In genomic region chr2:33165710-33166374, GRCm38 (mm10) we compare ENCODE assay signal across 10 mouse cellular contexts. TPM values are rescaled to one million over a fixed set of nuclear protein-coding genes. Genes with fewer than 3 reads are reported as not detected.
DNase-seq lines count a peak whose midpoint lies in the region; ATAC-seq and TF ChIP-seq lines count a peak whose summit lies in the region.
"Had no signal": no experiment of that assay in that cellular context is flagged by ENCODE, and none has a peak within 500 bp of the region (broad histone marks: within the 10 kb centered on the region; RNA-seq: fewer than 3 reads in every experiment).

No protein-coding gene starts in this region.

- H3K9ac ChIP-seq in heart, embryonic 16.5 days (ENCODE audit: low read length) = peak overlapping the region; percentile 44
- H3K9ac ChIP-seq in hindbrain, embryonic 14.5 days = no peak overlapping the region
- peak overlapping the region; percentile 7; the same call in 1 of the 2 replicates for H3K9ac ChIP-seq in limb, embryonic 11.5 days (ENCODE audit: low read length)

- ATAC-seq in heart, embryonic 16.5 days (replicated peaks; ENCODE audit: extremely low read depth, insufficient read depth, low FRiP score) = peak; percentile 69
- ATAC-seq in Patski = peak; percentile 34
- no peak for ATAC-seq in hindbrain, embryonic 14.5 days (ENCODE audit: low FRiP score)
- no peak for ATAC-seq in limb, embryonic 11.5 days (ENCODE audit: insufficient number of reproducible peaks, low FRiP score, low TSS enrichment, low read depth)

- no peaks in the 10 kb centered on the region for H3K36me3 ChIP-seq in heart, embryonic 16.5 days (ENCODE audit: control insufficient read depth, insufficient read depth)
- peaks cover 54% of the 10 kb centered on the region for H3K36me3 ChIP-seq in hindbrain, embryonic 14.5 days (replicated peaks; ENCODE audit: control insufficient read depth, insufficient read depth)
- no peaks in the 10 kb centered on the region for H3K36me3 ChIP-seq in limb, embryonic 11.5 days (ENCODE audit: control insufficient read depth, insufficient read depth, low read length)

- in situ Hi-C loops in Patski (cut with MboI; ENCODE audit: low pct_unique_long_range_greater_than_20kb) = no loop called here

- no peak overlapping the region for H3K4me2 ChIP-seq in heart, embryonic 16.5 days (ENCODE audit: low read depth, low read length)
- H3K4me2 ChIP-seq in hindbrain, embryonic 14.5 days (replicated peaks) = no peak overlapping the region
- no peak overlapping the region for H3K4me2 ChIP-seq in limb, embryonic 11.5 days (ENCODE audit: low read depth, severe bottlenecking)

- peak overlapping the region; percentile 80 for H3K27ac ChIP-seq in heart, embryonic 16.5 days (ENCODE audit: low read length)
- 0 out of 2 replicates have a peak overlapping the region, but pooled peaks have one; percentile 51 for H3K27ac ChIP-seq in hindbrain, embryonic 14.5 days
- peak overlapping the region; percentile 52; the same call in 1 of the 2 replicates for H3K27ac ChIP-seq in limb, embryonic 11.5 days (replicated peaks; ENCODE audit: low read depth, low read length)

- no peaks in the 10 kb centered on the region for H3K9me3 ChIP-seq in heart, embryonic 16.5 days (replicated peaks; ENCODE audit: control insufficient read depth, low read length)
- no peaks in the 10 kb centered on the region for H3K9me3 ChIP-seq in hindbrain, embryonic 14.5 days (ENCODE audit: control insufficient read depth, low read length)
- no peaks in the 10 kb centered on the region for H3K9me3 ChIP-seq in limb, embryonic 11.5 days (ENCODE audit: control insufficient read depth, low read length)

- H3K4me3 ChIP-seq in heart, embryonic 16.5 days (ENCODE audit: low read length) = no peak overlapping the region
- H3K4me3 ChIP-seq in hindbrain, embryonic 14.5 days (replicated peaks; ENCODE audit: low read length) = no peak overlapping the region
- H3K4me3 ChIP-seq in limb, embryonic 11.5 days (ENCODE audit: low read depth, low read length) = no peak overlapping the region

- no peak for TF ChIP-seq CTCF in Patski (IDR thresholded peaks at IDR 0.05)

- CTCF ChIA-PET in Patski (lab: Charles Lee) = interaction anchor here (1.8 kb wide), 1 partner anchor 183 kb away, joined by 7 read pairs; no protein-coding TSS in a partner anchor

- no peaks in the 10 kb centered on the region for H3K27me3 ChIP-seq in heart, embryonic 16.5 days (ENCODE audit: control insufficient read depth, insufficient read depth, low read length)
- H3K27me3 ChIP-seq in Patski = no peaks in the 10 kb centered on the region
- H3K27me3 ChIP-seq in hindbrain, embryonic 14.5 days (ENCODE audit: control insufficient read depth, insufficient read depth, low read length) = no peaks in the 10 kb centered on the region
- H3K27me3 ChIP-seq in limb, embryonic 11.5 days (ENCODE audit: control insufficient read depth, insufficient read depth, low read length) = 0 out of 2 replicates have a peak, but pooled peaks cover 2% of the 10 kb centered on the region

- DNase-seq in heart, adult 18-20 months = no peak
- no peak for DNase-seq in Patski (ENCODE audit: low read depth, low spot score)
- no peak for DNase-seq in hindbrain, embryonic 14.5 days (ENCODE audit: low spot score)
- DNase-seq in limb, embryonic 11.5 days (ENCODE audit: low spot score) = no peak
- no peak for DNase-seq in frontal cortex, postnatal 36 days (ENCODE audit: low spot score in 2 of 2)
- DNase-seq in right cerebral cortex, postnatal 4 days = no peak
- no peak for DNase-seq in layer of hippocampus, adult 8-10 months (ENCODE audit: low spot score in 2 of 2)
- DNase-seq: cerebellum, adult 2 months; gastrocnemius, postnatal 25 days had no signal

- POLR2A ChIA-PET in Patski (lab: Charles Lee) = interaction anchor here (0.8 to 1.0 kb wide), 2 partner anchors 15 to 88 kb away, joined by 3 read pairs; no protein-coding TSS in a partner anchor

- WGBS in heart, embryonic 16.5 days = 19% methylated on average over 7 of the region's 7 CpGs
- 53% methylated on average over 7 of the region's 7 CpGs for WGBS in hindbrain, embryonic 14.5 days
- 52% methylated on average over 7 of the region's 7 CpGs for WGBS in limb, embryonic 11.5 days

- peaks cover 27% of the 10 kb centered on the region for H3K4me1 ChIP-seq in heart, embryonic 16.5 days (ENCODE audit: control insufficient read depth, insufficient read depth, low read length)
- H3K4me1 ChIP-seq in hindbrain, embryonic 14.5 days (replicated peaks; ENCODE audit: control insufficient read depth, insufficient read depth, low read length) = no peaks in the 10 kb centered on the region; the same call in 1 of the 2 replicates
- peaks cover 25% of the 10 kb centered on the region for H3K4me1 ChIP-seq in limb, embryonic 11.5 days (ENCODE audit: control insufficient read depth, insufficient read depth, low read length)

RNA-seq across cellular contexts. Expression of gene Garnl3, which starts 34.4 kb away (rescaled TPM):
- 8.2 and 8.3 TPM in 2 replicates for polyA plus RNA-seq in heart, embryonic 16.5 days (2015; fragmentation: Nextera tagmentation; extraction: Ambion mirVana)
- total RNA-seq in heart, adult 18-20 months (2021) = 1 to 10 TPM; 2.2 to 2.6 TPM
- polyA plus RNA-seq in Patski (2021) = 14.2 TPM
- 67.2 and 67.5 TPM in 2 replicates for polyA plus RNA-seq in hindbrain, embryonic 14.5 days (2014; fragmentation: Nextera tagmentation; extraction: Ambion mirVana)
- 10.4 and 13.1 TPM in 2 replicates for polyA plus RNA-seq in limb, embryonic 11.5 days (2014; fragmentation: Nextera tagmentation; extraction: Ambion mirVana)
- total RNA-seq in layer of hippocampus, adult 8-10 months (2022) = 10 to 100 TPM; 36.0 to 49.4 (median 43.5) TPM

RNA-seq across cellular contexts. Expression of gene Angptl2, which starts 50.0 kb away (rescaled TPM):
- 75.1 and 76.4 TPM in 2 replicates for polyA plus RNA-seq in heart, embryonic 16.5 days (2015; fragmentation: Nextera tagmentation; extraction: Ambion mirVana)
- 10 to 100 TPM; 38.7 to 43.8 TPM for total RNA-seq in heart, adult 18-20 months (2021)
- 16.2 TPM for polyA plus RNA-seq in Patski (2021)
- polyA plus RNA-seq in hindbrain, embryonic 14.5 days (2014; fragmentation: Nextera tagmentation; extraction: Ambion mirVana) = 12.2 and 14.1 TPM in 2 replicates
- 48.8 and 49.2 TPM in 2 replicates for polyA plus RNA-seq in limb, embryonic 11.5 days (2014; fragmentation: Nextera tagmentation; extraction: Ambion mirVana)
- 1 to 10 TPM; 1.5 to 3.7 (median 2.4) TPM for total RNA-seq in layer of hippocampus, adult 8-10 months (2022)

Comparison
In these comparisons a context has a peak if more than half of its experiments do, and no peak if none do; other contexts are left out.
1. ATAC-seq: peak in heart, embryonic 16.5 days (single experiment) and Patski (single experiment); none in hindbrain, embryonic 14.5 days (single experiment) and limb, embryonic 11.5 days (single experiment).
2. Peak in every context shown above with its lines, with median percentiles within 50 percentile points of each other: H3K27ac ChIP-seq.